Mouse (Mus musculus) small intestine, adult 2 months (tissue): ENCODE results near the gene Spata18. TPM values are rescaled to one million over a fixed set of nuclear protein-coding genes. Genes with fewer than 3 reads are reported as not detected.

ENCODE experiments used
- H3K27ac ChIP-seq: fragments of 200-500 bp; 2 replicates; pipeline ENCODE4 v1.5.1; 2012; ENCODE audit warnings: low read depth, low read length, control low read depth, inconsistent platforms; ENCODE audit not compliant: insufficient read depth
- H3K27me3 ChIP-seq: fragments of 200-500 bp; 2 replicates; pipeline ENCODE4 v1.6.1; 2012; ENCODE audit warnings: mild to moderate bottlenecking, moderate library complexity, low read length, inconsistent platforms; ENCODE audit not compliant: control insufficient read depth, insufficient read depth
- H3K36me3 ChIP-seq: fragments of 200-500 bp; 2 replicates; pipeline ENCODE4 v1.6.1; 2012; ENCODE audit warnings: mild to moderate bottlenecking, low read length, control low read depth, inconsistent platforms; ENCODE audit not compliant: control insufficient read depth, insufficient read depth
- H3K4me1 ChIP-seq: fragments of 200-500 bp; 2 replicates; pipeline ENCODE4 v1.6.1; 2012; ENCODE audit warnings: low read length, inconsistent platforms, mixed read lengths; ENCODE audit not compliant: control insufficient read depth, insufficient read depth, insufficient read length
- H3K4me3 ChIP-seq: fragments of 200-500 bp; 2 replicates; pipeline ENCODE4 v1.5.1; 2012; ENCODE audit warnings: low read depth, mild to moderate bottlenecking, control low read depth, inconsistent platforms, low read length, moderate library complexity
- CTCF ChIP-seq: fragments of 200-500 bp; IDR thresholded peaks from 2 replicates; pipeline ENCODE4 v1.5.1; 2012; ENCODE audit warnings: low read depth, mild to moderate bottlenecking, control low read depth, inconsistent platforms, low read length, moderate library complexity, mixed read lengths; ENCODE audit not compliant: insufficient replicate concordance, insufficient read length; ENCODE audit errors: extremely low read depth
- POLR2A ChIP-seq: fragments of 200-500 bp; IDR thresholded peaks from 2 replicates; pipeline ENCODE4 v1.6.1; 2012; ENCODE audit warnings: low read depth, mild to moderate bottlenecking, control low read depth, inconsistent platforms, low read length, moderate library complexity
- WGBS: fragments of 180-500 bp; shearing (Covaris S2); methylation state at CpG from one replicate; pipeline ENCODE4 v1.1.7; 2018; 5-methylcytosine and 5-hydroxymethylcytosine counted together
- polyA plus RNA-seq: library from polyadenylated mRNA; depleted of rRNA; stranded (reverse); fragments of >200 nt; gene quantifications from 2 replicates; pipeline ENCODE4 v1.2.3, GENCODE M21; 2012

Gene Spata18
- polyA plus RNA-seq, 1 experiment = not detected

DNA sequence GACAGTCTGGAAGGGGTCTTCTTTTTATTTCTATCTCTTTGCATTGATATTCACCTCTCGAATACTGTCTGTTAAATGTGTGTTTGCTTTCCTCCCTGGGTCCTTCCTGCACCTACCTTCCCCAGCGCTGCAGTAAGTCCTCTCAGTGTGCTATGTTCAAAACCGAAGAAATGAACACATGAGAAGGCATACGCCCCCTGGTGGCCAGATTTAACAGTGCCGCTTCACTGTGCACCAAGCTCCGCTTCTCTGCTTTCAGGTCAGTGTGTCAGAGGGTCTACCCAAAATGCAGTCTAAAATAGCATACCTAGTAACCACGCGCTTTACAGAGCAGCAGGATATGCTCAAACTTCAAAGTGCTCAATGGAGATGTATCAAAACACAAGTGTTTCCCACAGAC is 18.0 kb upstream of the Spata18 start:
- no peak for TF ChIP-seq POLR2A
- peak; percentile 82; the same call in 1 of the 2 replicates for TF ChIP-seq CTCF
- no peaks in the 10 kb centered on the region for H3K27me3 ChIP-seq
- 0 out of 2 replicates have a peak, but pooled peaks cover 2% of the 10 kb centered on the region for H3K36me3 ChIP-seq
- H3K4me3 ChIP-seq = no peak overlapping the region
- peaks cover 10% of the 10 kb centered on the region; the same call in 1 of the 2 replicates for H3K4me1 ChIP-seq
- WGBS = 56% methylated on average over 8 of the region's 8 CpGs
- no peak overlapping the region for H3K27ac ChIP-seq

DNA sequence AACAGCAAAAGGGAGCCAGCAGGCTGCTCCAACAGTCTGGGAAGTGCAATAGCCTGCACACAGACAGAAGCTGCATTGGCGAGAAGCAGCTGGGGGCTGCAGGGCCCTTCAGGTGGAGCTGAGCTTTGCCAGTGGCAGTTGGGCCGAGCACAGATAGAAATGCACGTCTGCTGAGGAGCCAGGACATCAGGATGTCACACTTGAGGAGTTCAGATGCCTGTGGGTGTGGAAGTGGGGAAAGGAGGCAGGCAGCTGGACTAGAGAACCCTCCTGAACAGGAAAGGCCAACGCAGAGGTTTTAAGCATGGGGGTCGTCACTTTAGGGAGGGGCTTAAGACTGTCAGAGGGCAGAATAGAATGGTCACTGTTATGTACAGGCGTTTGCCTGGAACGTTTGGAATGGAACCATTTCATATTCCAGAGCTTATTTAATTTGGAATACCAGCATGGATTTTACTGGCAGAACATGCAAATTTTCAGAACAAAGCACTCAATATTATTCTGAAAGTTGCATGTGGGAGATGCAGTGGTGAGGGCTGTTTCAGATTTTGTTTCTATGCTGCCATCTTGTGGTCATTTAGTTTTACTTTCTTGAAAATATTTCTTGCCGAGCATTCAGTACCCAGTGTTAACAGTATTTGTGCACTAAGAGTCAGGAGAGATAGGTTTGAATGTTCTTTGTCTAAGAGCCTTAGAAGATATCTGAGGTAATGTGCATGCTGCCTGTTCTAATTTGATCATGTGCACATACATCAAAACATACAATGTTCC is 13.7 kb upstream of the Spata18 start:
- Histone ChIP-seq H3K4me3 (no peak overlapping the region), H3K36me3 (no peaks in the 10 kb centered on the region), H3K4me1 (peaks cover 2% of the 10 kb centered on the region; the same call in 1 of the 2 replicates), H3K27me3 (no peaks in the 10 kb centered on the region), H3K27ac (no peak overlapping the region)
- TF ChIP-seq POLR2A = no peak
- TF ChIP-seq CTCF = no peak
- WGBS = 49% methylated on average over 8 of the region's 8 CpGs

DNA sequence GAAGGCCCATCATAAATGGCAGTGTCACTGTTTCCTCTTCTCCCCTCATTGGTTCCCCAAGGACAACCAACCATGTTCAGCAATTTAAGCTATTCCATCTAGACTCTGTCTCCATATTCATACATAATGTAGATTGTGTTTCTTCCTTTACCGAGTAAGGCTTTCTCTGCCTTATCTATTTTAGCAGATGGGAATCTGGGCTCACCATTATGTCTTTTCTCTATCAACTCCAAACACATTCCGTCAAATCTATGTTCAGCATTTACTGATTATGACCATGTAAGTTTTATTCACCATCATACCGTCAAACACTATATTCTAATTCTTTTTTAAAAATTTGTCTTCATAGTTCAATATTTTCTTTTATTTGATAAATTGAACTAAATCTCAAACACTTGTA is 10.1 kb upstream of the Spata18 start:
- Histone ChIP-seq H3K27me3 (no peaks in the 10 kb centered on the region), H3K27ac (no peak overlapping the region), H3K4me3 (no peak overlapping the region), H3K36me3 (no peaks in the 10 kb centered on the region), H3K4me1 (peaks cover 2% of the 10 kb centered on the region; the same call in 1 of the 2 replicates)
- 95% methylated on average over 3 of the region's 3 CpGs for WGBS
- TF ChIP-seq POLR2A (no peak), CTCF (no peak)

GRCm38 (mm10) chr5:73642091-73642490 is 9.1 kb upstream of the Spata18 start:
- Histone ChIP-seq H3K4me1 (peaks cover 3% of the 10 kb centered on the region), H3K27ac (no peak overlapping the region), H3K27me3 (peaks cover 1% of the 10 kb centered on the region; the same call in 1 of the 2 replicates), H3K36me3 (no peaks in the 10 kb centered on the region), H3K4me3 (no peak overlapping the region)
- 94% methylated on average over 4 of the region's 4 CpGs for WGBS
- peak; percentile 32; the same call in 1 of the 2 replicates for TF ChIP-seq CTCF
- TF ChIP-seq POLR2A = no peak

DNA sequence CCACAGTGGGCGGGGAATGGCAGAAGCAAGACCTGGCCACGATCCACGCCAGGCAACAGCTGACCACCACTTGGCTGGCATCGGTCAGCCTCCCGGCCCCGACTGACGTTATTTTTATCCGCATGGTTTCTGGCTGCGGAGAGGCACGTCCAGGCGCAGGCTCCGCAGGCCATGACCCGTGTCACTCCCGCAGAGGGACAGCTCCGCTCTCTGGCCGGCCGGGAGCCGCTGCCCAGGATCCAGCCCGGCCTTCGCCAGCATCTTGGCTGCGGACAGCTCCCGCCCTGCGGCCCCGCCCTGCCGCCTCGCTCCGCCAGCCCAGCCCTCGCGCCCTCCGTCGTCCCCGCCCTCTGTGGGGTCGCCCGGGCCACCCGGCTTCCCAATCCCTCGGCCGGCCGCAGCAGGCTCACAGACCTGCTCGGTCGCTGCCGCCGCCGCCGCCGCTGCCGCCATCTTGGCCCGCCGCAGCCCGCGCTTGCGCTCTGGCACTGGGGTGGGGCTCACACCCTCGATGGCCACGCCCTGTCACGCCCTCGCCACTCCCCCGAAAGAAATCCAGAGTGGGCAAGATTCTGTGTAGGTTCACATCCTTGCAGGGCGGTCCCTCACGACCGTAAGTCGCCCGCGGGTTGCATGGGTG is 3.8 kb upstream of the Spata18 start, which contains the start of gene Sgcb:
TSS of gene Sgcb (minus strand) at position 530 of the 640 bp plus-strand sequence.
- H3K36me3 ChIP-seq = no peaks in the 10 kb centered on the region

DNA sequence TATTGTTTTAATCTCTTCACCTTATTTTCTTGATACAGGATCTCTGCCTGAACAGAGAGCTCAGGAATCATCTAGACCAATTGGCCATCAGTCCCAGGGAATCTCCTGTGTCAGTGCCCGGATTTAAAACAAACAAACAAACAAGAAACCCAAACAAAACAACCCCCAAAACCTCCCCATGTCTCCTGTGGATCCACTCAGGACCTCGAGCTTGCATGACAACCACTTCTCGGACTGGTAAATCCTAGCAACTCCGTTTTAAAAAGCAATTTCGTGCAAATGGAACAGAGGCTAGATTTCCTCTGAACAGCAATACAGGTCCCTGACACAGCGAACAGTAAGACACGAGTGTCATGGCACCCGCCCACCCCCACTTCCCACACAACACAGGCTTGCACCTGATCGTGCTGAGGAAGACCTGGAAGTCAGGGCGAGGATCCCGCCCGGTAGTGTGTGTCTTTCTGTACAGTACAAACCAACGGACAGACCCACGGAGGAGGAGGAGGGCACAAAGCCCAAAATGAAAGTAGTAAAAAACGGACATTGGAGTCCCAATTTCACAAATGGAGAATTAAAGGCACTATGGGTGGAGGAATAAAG is 714 bp upstream of the Spata18 start:
- H3K27ac ChIP-seq = no peak overlapping the region
- peak overlapping the region; percentile 56 for H3K4me3 ChIP-seq
- peaks cover 44% of the 10 kb centered on the region for H3K27me3 ChIP-seq
- TF ChIP-seq CTCF (no peak), POLR2A (no peak)
- H3K36me3 ChIP-seq = no peaks in the 10 kb centered on the region
- peaks cover 7% of the 10 kb centered on the region for H3K4me1 ChIP-seq
- WGBS = 3% methylated on average over 15 of the region's 15 CpGs

More for the DNA sequence above, 3.8 kb upstream of the Spata18 start, which contains the start of gene Sgcb:
- H3K27me3 ChIP-seq = peaks cover 36% of the 10 kb centered on the region
- TF ChIP-seq CTCF = no peak
- TF ChIP-seq POLR2A = no peak; the same call in 1 of the 2 replicates
- H3K27ac ChIP-seq = no peak within 1 kb of the TSS
- H3K4me1 ChIP-seq = peaks cover 7% of the 10 kb centered on the region
- H3K4me3 ChIP-seq = peak within 1 kb of the TSS; percentile 83
- 1% methylated on average over 59 of the region's 62 CpGs for WGBS
